Mouse (Mus musculus) thymus, postnatal 36 days (tissue): ENCODE measurements around the gene Dohh.

Source experiments
- DNase-seq, 2 experiments: peaks; one replicate each; pipeline ENCODE4 v3.0.0; 2022; ENCODE audit warnings: mixed read lengths in 2 of 2

Dohh gene

GRCm38 (mm10) chr10:81405588-81406201 lies 21.5 kb downstream of the Dohh start:
- peak; percentile 67 to 68 for DNase-seq

GRCm38 (mm10) chr10:81406504-81407440 lies 22.5 kb downstream of the Dohh start:
- no peak for DNase-seq

GRCm38 (mm10) chr10:81407539-81408423 lies 23.6 kb downstream of the Dohh start:
- DNase-seq, result no peak

GRCm38 (mm10) chr10:81408424-81408729 lies 24.1 kb downstream of the Dohh start:
- no peak for DNase-seq

DNA sequence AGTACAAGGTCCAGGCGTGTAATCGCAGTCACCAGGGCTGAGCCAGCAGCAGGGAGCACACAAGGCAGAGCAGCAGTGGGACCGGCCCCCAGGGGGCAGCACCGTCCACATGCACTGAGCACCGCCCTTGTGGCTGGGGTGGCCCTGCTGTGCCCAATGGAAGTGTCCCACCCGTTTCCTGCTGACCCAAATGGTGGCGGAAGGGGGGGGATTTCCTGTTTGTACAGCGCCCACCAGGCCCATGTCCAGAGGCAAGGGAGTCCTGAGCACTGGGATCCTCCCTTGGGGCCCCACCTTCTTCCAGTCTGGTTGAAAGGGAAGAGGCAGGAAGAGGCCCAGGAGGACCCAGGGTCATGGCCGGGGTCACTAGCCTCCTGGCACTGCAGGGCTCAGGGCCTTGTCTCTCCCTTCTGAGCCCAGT lies 24.7 kb downstream of the Dohh start:
- peak; percentile 70 for DNase-seq

- no peak for DNase-seq
Measured at GRCm38 (mm10) chr10:81409330-81409729, 25.1 kb downstream of the Dohh start.

- no peak for DNase-seq
Measured at GRCm38 (mm10) chr10:81410350-81410749, 26.1 kb downstream of the Dohh start.

GRCm38 (mm10) chr10:81410981-81411380 lies 26.8 kb downstream of the Dohh start:
- no peak for DNase-seq

DNA sequence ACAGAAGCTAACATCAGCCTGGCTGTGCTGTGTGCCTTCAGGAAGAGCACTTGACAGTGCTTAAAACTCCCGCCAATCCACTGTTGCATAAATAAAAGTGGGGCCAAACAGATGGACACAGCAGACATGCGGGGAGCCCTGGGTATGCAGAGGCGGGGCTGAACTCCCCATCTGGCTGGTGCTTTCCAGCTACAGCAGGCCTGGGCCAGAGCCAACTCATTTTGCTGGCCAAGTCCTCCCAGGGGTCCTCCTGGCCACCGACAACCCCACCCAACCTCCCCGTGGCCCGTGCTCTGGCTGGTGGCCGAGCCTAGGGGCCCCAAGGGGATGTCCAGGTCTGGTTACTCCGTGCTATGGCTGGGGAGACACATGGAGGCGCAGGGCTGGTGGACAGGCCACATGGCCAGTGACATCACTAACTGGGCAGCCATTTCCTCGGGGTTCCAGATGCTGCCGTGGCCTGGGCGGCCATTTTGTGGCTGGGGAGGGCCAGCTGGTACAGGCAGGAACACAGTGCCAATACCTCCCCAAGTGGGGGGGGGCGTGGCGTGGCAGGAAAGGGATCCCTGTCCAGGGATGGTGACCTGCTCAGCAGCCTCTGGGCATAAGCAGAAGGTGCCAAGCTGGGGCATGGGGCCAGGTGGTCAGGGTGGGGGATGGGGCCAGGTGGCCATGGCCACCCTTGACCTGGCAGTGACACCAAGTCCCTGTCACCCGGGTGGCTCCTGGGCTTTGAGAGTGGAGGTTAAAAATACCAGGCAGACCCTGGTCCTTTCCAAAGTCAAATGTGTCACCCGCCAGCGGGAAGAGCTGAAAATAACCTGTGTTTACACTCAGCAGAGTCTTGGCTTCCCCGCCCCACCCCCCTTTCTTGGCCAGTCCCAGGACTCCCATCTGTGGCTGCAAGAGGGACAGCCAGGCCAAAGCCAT lies 27.5 kb downstream of the Dohh start:
- peak in 1 of 2 experiments; percentile 18 for DNase-seq

DNA sequence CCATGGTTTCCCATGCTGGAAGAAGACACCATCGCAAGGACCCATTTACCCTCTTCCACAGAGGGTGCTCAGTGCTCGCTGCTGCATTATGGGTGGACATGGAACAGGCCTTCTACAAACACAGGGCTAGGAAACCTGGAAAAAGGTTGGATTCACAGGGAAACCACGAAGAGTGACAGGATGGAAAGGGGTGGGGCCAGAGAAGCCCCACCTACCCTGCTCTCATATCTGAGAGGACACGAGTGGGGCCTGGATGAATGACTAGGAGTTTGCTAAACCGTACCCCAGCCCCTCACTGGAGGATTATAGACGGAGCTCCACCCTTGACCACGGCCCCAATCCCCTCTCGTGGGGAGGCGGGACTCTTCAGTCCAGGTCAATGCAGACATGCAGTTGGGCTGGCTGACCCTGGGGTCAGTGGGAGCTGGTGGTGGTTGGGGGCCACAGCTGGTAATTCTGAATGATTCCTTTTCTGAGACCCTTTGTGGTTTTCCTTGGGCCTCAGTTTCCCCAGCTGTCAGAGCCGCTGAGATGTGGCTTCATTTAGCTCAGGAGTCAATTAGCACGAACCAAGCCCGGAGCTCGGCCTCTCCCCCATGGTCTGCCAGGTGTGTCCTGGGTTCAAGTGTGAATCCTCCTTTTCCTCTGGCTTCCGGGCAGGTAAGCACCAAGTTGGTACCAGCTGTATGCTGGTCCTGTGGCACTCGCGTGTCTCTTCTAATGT lies 28.5 kb downstream of the Dohh start:
- DNase-seq, result no peak

DNA sequence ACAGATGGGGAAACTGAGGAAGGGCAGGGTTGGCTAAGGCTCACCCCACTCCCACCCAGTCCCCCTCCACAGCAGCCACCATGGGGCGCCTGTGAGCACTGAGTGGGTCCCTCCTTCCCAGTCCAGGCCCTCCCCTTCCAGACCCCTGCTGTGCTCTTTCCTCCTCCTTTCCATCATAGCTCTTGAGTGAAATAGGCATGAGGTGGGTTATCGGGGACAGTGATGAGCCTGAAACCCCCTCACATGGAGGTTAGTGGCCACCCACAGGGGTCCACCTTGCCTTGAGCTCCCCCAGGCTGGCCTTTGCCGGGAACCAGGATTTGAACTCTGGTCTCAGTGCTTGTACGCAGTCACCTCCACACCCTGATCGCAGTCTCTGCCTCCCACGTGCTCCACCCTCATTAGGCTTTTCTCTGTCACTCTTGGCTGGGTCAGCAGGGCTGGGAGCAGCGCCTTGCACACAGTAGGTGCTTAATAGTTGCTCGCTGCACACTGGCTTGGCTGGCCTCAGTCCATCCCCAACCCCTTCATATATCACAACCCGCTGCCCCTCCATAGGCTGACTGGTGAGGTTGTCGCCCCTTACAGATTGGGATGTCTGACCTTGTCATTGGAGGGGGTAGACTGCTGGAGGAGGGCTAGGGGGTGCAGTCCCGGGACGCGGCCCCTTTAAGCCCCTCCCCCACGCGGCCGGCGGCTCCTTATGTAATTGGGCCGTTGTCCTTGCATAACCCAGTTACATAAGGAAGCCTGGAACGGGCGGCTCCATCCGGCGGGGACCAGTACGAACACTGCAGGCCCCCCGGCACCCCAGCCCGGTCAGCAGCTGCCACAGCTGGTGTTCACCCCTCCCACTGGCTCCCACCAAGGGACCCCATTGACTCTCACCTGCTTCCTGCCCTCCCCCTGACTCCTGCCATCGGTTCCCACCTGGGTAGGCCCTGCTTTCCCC lies 29.4 kb downstream of the Dohh start:
- DNase-seq, result peak in 1 of 2 experiments; percentile 39

- no peak for DNase-seq
Measured at GRCm38 (mm10) chr10:81414682-81415081, 30.5 kb downstream of the Dohh start.

DNA sequence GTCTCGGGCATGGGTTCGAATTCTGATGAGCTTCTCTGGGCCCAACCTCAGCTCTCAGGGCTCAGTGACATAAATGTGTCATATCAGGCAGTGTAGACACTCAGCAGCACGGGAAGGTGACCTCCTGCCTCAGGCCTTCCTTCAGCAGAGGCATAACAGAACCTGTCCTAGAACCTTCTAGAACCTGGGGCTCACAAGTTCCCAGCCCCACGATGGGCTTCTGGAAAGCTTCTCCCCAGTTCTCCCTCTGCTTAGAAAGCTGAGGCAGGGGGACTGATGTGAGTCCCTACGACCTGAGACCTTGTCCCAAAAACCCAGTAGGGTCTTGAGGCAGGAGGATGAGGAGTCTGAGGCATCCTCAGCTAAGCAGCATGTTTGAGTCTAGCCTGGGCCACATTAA lies 30.9 kb downstream of the Dohh start:
- no peak for DNase-seq

- DNase-seq, result no peak
Measured at GRCm38 (mm10) chr10:81415549-81416310, 31.5 kb downstream of the Dohh start.

GRCm38 (mm10) chr10:81416581-81417226 lies 32.5 kb downstream of the Dohh start:
- DNase-seq, result peak in 1 of 2 experiments; percentile 33

GRCm38 (mm10) chr10:81417227-81418215 lies 33.3 kb downstream of the Dohh start:
- DNase-seq, result peak in 1 of 2 experiments; percentile 2
